Mouse (Mus musculus) granulocyte monocyte progenitor cell, adult 5-6 weeks (primary cell): ENCODE data around the gene Esp18. TPM values are rescaled to one million over a fixed set of nuclear protein-coding genes. Genes with fewer than 3 reads are reported as not detected.

Source experiments
- ATAC-seq: replicated peaks from 2 replicates; pipeline ENCODE4 v1.8.0; 2016; ENCODE audit warnings: mild to moderate bottlenecking, moderate TSS enrichment, inconsistent platforms; ENCODE audit not compliant: poor library complexity, severe bottlenecking
- total RNA-seq, 2 experiments: library from RNA; stranded (forward) in 1 of 2; stranded (reverse) in 1 of 2; fragments of 200-712, 200-1000 nt in 1 of 2; fragments of >200 nt in 1 of 2; fragmentation: Nextera tagmentation in 1 of 2; gene quantifications; 2 replicates each; pipeline ENCODE4 v1.2.3; 2014 to 2017

Esp18 gene
- total RNA-seq (2014; fragmentation: Nextera tagmentation) (not detected in 2 replicates), total RNA-seq (2017) (not detected in 2 replicates)

DNA sequence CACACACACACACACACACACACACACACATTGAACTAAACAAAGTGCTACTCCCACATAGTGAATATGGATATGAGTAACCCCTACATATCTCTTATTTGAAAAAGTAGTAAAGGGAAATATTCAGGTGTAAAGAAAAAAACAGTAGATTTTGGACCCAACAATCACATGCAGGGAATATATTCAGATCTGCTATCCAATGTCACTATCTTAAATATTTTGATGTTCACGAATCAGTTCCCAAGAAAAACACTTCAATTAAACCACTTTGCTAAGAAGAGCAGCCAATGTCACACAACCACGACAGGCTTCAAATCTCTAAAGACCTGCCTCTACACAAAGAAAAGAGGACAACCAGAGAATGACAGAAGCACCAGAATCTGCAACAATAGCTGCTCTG is at the start of gene Esp18:
Esp18 (plus strand) TSS at position 301 of the 400 bp plus-strand sequence.
- ATAC-seq = no peak

DNA sequence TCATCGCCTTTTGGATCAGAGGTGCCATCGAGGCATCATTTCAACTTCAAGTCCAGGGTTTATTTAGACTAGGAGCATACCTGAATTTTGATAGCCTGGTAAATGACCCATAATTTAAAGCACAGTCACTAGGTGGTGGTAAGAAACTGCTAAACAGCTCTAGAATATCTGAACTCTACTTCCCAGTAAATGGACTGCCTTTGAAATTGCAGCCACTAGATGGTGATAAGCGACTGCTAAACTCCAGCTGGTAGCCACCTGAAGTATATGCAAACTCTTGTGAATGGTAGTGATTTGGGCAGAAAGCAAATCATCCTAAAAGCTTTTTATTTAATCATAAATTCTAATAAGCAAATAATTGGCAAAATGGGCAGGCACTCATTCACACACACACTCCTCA is 42.8 kb upstream of the Esp18 start:
- no peak for ATAC-seq

Other genes with a start within 250 kb of the Esp18 start
- not detected in 2 replicates for gene Esp16, start 129.8 kb downstream of the Esp18 start, total RNA-seq (2014; fragmentation: Nextera tagmentation)
- gene Esp16, start 129.8 kb downstream of the Esp18 start, total RNA-seq (2017) = not detected in 2 replicates
- gene Esp15, start 234.6 kb downstream of the Esp18 start, total RNA-seq (2014; fragmentation: Nextera tagmentation) = not detected in 2 replicates
- gene Esp15, start 234.6 kb downstream of the Esp18 start, total RNA-seq (2017) = not detected in 2 replicates